Mouse (Mus musculus) naive thymus-derived CD4-positive, alpha-beta T cell, adult 2 months (primary cell): ENCODE data around the gene Rpl36.

Experiments
- DNase-seq: peaks from one replicate; pipeline ENCODE4 v3.0.0-alpha.2; 2011; ENCODE audit warnings: low read depth

The Rpl36 gene

GRCm38 (mm10) chr17:56651801-56652200, 38.6 kb downstream of the Rpl36 start:
- DNase-seq = no peak

GRCm38 (mm10) chr17:56654771-56655170, 41.6 kb downstream of the Rpl36 start:
- no peak for DNase-seq

GRCm38 (mm10) chr17:56655311-56655710, 42.1 kb downstream of the Rpl36 start:
- no peak for DNase-seq

- no peak for DNase-seq
Measured at GRCm38 (mm10) chr17:56656171-56656570, 43.0 kb downstream of the Rpl36 start.

- DNase-seq = no peak
Measured at GRCm38 (mm10) chr17:56663659-56664058, 50.4 kb downstream of the Rpl36 start.
